In the genomic region with DNA sequence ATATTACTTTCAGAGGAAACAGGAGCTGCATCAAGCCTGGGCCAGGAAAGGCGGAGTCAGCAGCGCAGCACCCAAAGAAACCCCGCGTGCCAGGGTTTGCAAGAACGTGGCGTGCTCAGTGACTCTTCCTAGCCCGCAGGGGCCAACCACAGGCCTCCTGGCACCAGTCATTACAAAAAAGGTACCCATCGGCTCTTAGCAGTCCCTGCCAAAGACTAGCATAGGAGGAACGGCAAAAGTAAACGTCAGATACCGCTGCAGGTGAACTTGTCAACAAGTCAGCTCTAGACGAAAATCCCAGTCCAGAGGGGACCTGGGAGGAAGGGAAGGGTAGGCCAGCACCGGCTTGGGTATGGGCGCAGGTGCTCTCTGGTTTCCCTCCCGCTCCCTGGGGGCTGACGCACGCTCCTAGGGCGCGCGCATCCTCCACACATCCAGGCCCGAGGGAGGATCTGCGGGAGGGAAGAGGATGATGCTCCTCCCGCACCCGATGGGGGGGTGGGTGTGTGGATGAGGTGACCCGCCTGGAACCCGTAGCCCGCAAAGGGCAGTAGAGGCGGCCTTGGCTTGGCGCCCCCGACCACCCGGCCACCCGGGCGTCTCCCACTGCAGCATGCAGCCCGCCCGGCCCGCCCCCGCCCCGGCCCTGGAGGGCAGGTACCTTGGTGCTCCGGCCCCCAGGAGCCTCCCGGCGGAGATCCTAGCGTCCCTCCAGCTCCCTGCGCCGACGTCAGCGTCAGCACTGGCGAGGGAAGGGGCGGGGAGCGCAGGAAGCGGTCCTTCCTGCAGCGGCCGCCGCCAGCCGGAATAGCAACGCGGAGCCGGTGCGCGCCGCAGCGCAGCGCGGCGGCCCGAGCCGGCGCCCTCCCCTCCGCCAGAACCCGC, we compare ENCODE assay signal across 8 mouse cellular contexts. TPM values are rescaled to one million over a fixed set of nuclear protein-coding genes. Genes with fewer than 3 reads are reported as not detected.
DNase-seq lines count a peak whose midpoint lies in the region; ATAC-seq and TF ChIP-seq lines count a peak whose summit lies in the region.

No protein-coding gene starts in this region.

- H3K79me3 ChIP-seq in C2C12 (ENCODE audit: low read depth) = no peaks in the 10 kb centered on the region

- no peaks in the 10 kb centered on the region for H3K27me3 ChIP-seq in C2C12 (ENCODE audit: control insufficient read depth, insufficient read depth, insufficient read length)
- peaks cover 11% of the 10 kb centered on the region; the same call in 1 of the 2 replicates for H3K27me3 ChIP-seq in embryonic facial prominence, embryonic 14.5 days (replicated peaks; ENCODE audit: control insufficient read depth, insufficient read depth, low read length)
- no peaks in the 10 kb centered on the region for H3K27me3 ChIP-seq in heart, embryonic 12.5 days (replicated peaks)
- H3K27me3 ChIP-seq in kidney, embryonic 15.5 days = peaks cover 11% of the 10 kb centered on the region
- peaks cover 12% of the 10 kb centered on the region; the same call in 1 of the 2 replicates for H3K27me3 ChIP-seq in limb, embryonic 14.5 days (ENCODE audit: control insufficient read depth, insufficient read depth, low read length)
- H3K27me3 ChIP-seq in midbrain, embryonic 14.5 days (ENCODE audit: control insufficient read depth, insufficient read depth, low read length) = no peaks in the 10 kb centered on the region
- no peaks in the 10 kb centered on the region for H3K27me3 ChIP-seq in stomach, postnatal 0 days (ENCODE audit: control insufficient read depth, insufficient read depth, low read length)

- no peak for TF ChIP-seq CTCF in C2C12 (IDR thresholded peaks at IDR 0.05; ENCODE audit: control insufficient read depth, insufficient read depth, insufficient read length)
- TF ChIP-seq CTCF in stomach, postnatal 0 days (IDR thresholded peaks at IDR 0.05; ENCODE audit: low read depth) = no peak

- peak; percentile 85 to 89 for DNase-seq in adrenal gland, postnatal 36 days
- DNase-seq in embryonic facial prominence, embryonic 14.5 days (ENCODE audit: low spot score) = peak; percentile 86
- peak; percentile 62 for DNase-seq in limb, embryonic 14.5 days (ENCODE audit: low spot score)
- DNase-seq in midbrain, embryonic 14.5 days = peak; percentile 88
- DNase-seq in stomach, postnatal 0 days (ENCODE audit: low spot score) = peak; percentile 84

- peak; percentile 94 for ATAC-seq in embryonic facial prominence, embryonic 14.5 days (ENCODE audit: low read depth)
- peak; percentile 88 for ATAC-seq in heart, embryonic 12.5 days (ENCODE audit: insufficient number of reproducible peaks, low FRiP score)
- ATAC-seq in kidney, embryonic 15.5 days (replicated peaks; ENCODE audit: low FRiP score) = peak; percentile 95
- ATAC-seq in limb, embryonic 14.5 days (ENCODE audit: low FRiP score, low read depth) = peak; percentile 85
- ATAC-seq in midbrain, embryonic 14.5 days (ENCODE audit: low FRiP score, low TSS enrichment) = peak; percentile 92
- ATAC-seq in stomach, postnatal 0 days (ENCODE audit: low FRiP score, low TSS enrichment) = peak; percentile 95

- H3K4me3 ChIP-seq in C2C12 (ENCODE audit: insufficient read depth, poor library complexity, severe bottlenecking) = peak overlapping the region; percentile 49
- H3K4me3 ChIP-seq in embryonic facial prominence, embryonic 14.5 days (ENCODE audit: low read depth, low read length) = peak overlapping the region; percentile 70
- H3K4me3 ChIP-seq in heart, embryonic 12.5 days = peak overlapping the region; percentile 93
- H3K4me3 ChIP-seq in kidney, embryonic 15.5 days (replicated peaks) = peak overlapping the region; percentile 65
- H3K4me3 ChIP-seq in limb, embryonic 14.5 days (replicated peaks; ENCODE audit: low read length) = peak overlapping the region; percentile 69
- peak overlapping the region; percentile 74 for H3K4me3 ChIP-seq in midbrain, embryonic 14.5 days (replicated peaks; ENCODE audit: low read depth, low read length)
- peak overlapping the region; percentile 70 for H3K4me3 ChIP-seq in stomach, postnatal 0 days (ENCODE audit: low read depth, low read length)

- peaks cover 3% of the 10 kb centered on the region; the same call in 1 of the 2 replicates for H3K4me1 ChIP-seq in embryonic facial prominence, embryonic 14.5 days (ENCODE audit: control insufficient read depth, insufficient read depth, low read length)
- H3K4me1 ChIP-seq in heart, embryonic 12.5 days (replicated peaks) = no peaks in the 10 kb centered on the region; the same call in 1 of the 2 replicates
- H3K4me1 ChIP-seq in kidney, embryonic 15.5 days = peaks cover 10% of the 10 kb centered on the region
- H3K4me1 ChIP-seq in limb, embryonic 14.5 days (ENCODE audit: control insufficient read depth, insufficient read depth, low read length) = peaks cover 4% of the 10 kb centered on the region; the same call in 1 of the 2 replicates
- peaks cover 7% of the 10 kb centered on the region; the same call in 1 of the 2 replicates for H3K4me1 ChIP-seq in midbrain, embryonic 14.5 days (ENCODE audit: control insufficient read depth, insufficient read depth, low read length)
- H3K4me1 ChIP-seq in stomach, postnatal 0 days (replicated peaks; ENCODE audit: control insufficient read depth, insufficient read depth) = no peaks in the 10 kb centered on the region

- peak overlapping the region; percentile 81 for H3K9ac ChIP-seq in embryonic facial prominence, embryonic 14.5 days (ENCODE audit: low read depth, low read length)
- H3K9ac ChIP-seq in heart, embryonic 12.5 days = peak overlapping the region; percentile 85
- peak overlapping the region; percentile 67 for H3K9ac ChIP-seq in kidney, embryonic 15.5 days
- H3K9ac ChIP-seq in limb, embryonic 14.5 days (ENCODE audit: low read depth, low read length, severe bottlenecking) = peak overlapping the region; percentile 71
- H3K9ac ChIP-seq in midbrain, embryonic 14.5 days (replicated peaks; ENCODE audit: low read length) = peak overlapping the region; percentile 89
- H3K9ac ChIP-seq in stomach, postnatal 0 days (ENCODE audit: low read length) = peak overlapping the region; percentile 76

- H3K36me3 ChIP-seq in C2C12 (ENCODE audit: control insufficient read depth, insufficient read depth) = peaks cover 10% of the 10 kb centered on the region
- H3K36me3 ChIP-seq in embryonic facial prominence, embryonic 14.5 days (ENCODE audit: control insufficient read depth, insufficient read depth, low read length) = no peaks in the 10 kb centered on the region
- H3K36me3 ChIP-seq in heart, embryonic 12.5 days = no peaks in the 10 kb centered on the region
- no peaks in the 10 kb centered on the region for H3K36me3 ChIP-seq in kidney, embryonic 15.5 days
- H3K36me3 ChIP-seq in limb, embryonic 14.5 days (ENCODE audit: control insufficient read depth, insufficient read depth, low read length) = no peaks in the 10 kb centered on the region
- H3K36me3 ChIP-seq in midbrain, embryonic 14.5 days (ENCODE audit: control insufficient read depth, insufficient read depth, low read length) = no peaks in the 10 kb centered on the region
- no peaks in the 10 kb centered on the region for H3K36me3 ChIP-seq in stomach, postnatal 0 days (ENCODE audit: control insufficient read depth, insufficient read depth, low read length)

- H3K4me2 ChIP-seq in embryonic facial prominence, embryonic 14.5 days (ENCODE audit: low read depth, low read length) = peak overlapping the region; percentile 98
- H3K4me2 ChIP-seq in heart, embryonic 12.5 days = peak overlapping the region; percentile 91
- H3K4me2 ChIP-seq in kidney, embryonic 15.5 days = peak overlapping the region; percentile 71
- H3K4me2 ChIP-seq in limb, embryonic 14.5 days (replicated peaks; ENCODE audit: low read depth, low read length, severe bottlenecking) = peak overlapping the region; percentile 91
- H3K4me2 ChIP-seq in midbrain, embryonic 14.5 days (ENCODE audit: low read length) = peak overlapping the region; percentile 94
- peak overlapping the region; percentile 95 for H3K4me2 ChIP-seq in stomach, postnatal 0 days (replicated peaks; ENCODE audit: low read depth)

- TF ChIP-seq POLR2A in limb, embryonic 14.5 days (IDR thresholded peaks at IDR 0.05; ENCODE audit: borderline replicate concordance, extremely low read depth, insufficient read depth, insufficient read length) = no peak

- no peaks in the 10 kb centered on the region for H3K9me3 ChIP-seq in embryonic facial prominence, embryonic 14.5 days (ENCODE audit: control insufficient read depth, low read length)
- H3K9me3 ChIP-seq in heart, embryonic 12.5 days (replicated peaks) = no peaks in the 10 kb centered on the region
- no peaks in the 10 kb centered on the region for H3K9me3 ChIP-seq in kidney, embryonic 15.5 days (replicated peaks)
- H3K9me3 ChIP-seq in limb, embryonic 14.5 days (ENCODE audit: control insufficient read depth, low read length) = no peaks in the 10 kb centered on the region
- H3K9me3 ChIP-seq in midbrain, embryonic 14.5 days (ENCODE audit: control insufficient read depth, low read length) = no peaks in the 10 kb centered on the region
- H3K9me3 ChIP-seq in stomach, postnatal 0 days (ENCODE audit: control insufficient read depth, low read length) = no peaks in the 10 kb centered on the region

- H3K79me2 ChIP-seq in C2C12 (ENCODE audit: control insufficient read depth, insufficient read depth) = no peaks in the 10 kb centered on the region

- H3K27ac ChIP-seq in embryonic facial prominence, embryonic 14.5 days (replicated peaks; ENCODE audit: low read depth, low read length) = peak overlapping the region; percentile 55; the same call in 1 of the 2 replicates
- peak overlapping the region; percentile 25; the same call in 1 of the 2 replicates for H3K27ac ChIP-seq in heart, embryonic 12.5 days (ENCODE audit: poor library complexity, severe bottlenecking)
- 0 out of 2 replicates have a peak overlapping the region, but pooled peaks have one; percentile 45 for H3K27ac ChIP-seq in kidney, embryonic 15.5 days
- no peak overlapping the region for H3K27ac ChIP-seq in limb, embryonic 14.5 days (replicated peaks; ENCODE audit: low read depth, low read length)
- H3K27ac ChIP-seq in midbrain, embryonic 14.5 days (replicated peaks; ENCODE audit: low read depth, low read length) = peak overlapping the region; percentile 80
- peak overlapping the region; percentile 91 for H3K27ac ChIP-seq in stomach, postnatal 0 days (replicated peaks)

- WGBS in embryonic facial prominence, embryonic 14.5 days = 2% methylated on average over 24 of the region's 69 CpGs
- 1% methylated on average over 65 of the region's 69 CpGs for WGBS in heart, embryonic 12.5 days
- WGBS in kidney, embryonic 15.5 days = under 1% methylated on average over 56 of the region's 69 CpGs
- WGBS in limb, embryonic 14.5 days = under 1% methylated on average over 49 of the region's 69 CpGs
- 2% methylated on average over 63 of the region's 69 CpGs for WGBS in midbrain, embryonic 14.5 days
- WGBS in stomach, postnatal 0 days = 1% methylated on average over 37 of the region's 69 CpGs

- H3ac ChIP-seq in C2C12 (ENCODE audit: control insufficient read depth, insufficient read length, low read depth) = peak overlapping the region; percentile 87

- TF ChIP-seq EP300 in stomach, postnatal 0 days (optimal IDR thresholded peaks at IDR 0.05) = no peak

RNA-seq across cellular contexts. Expression of a gene that starts 0.6 kb away (rescaled TPM):
- polyA plus RNA-seq in C2C12 (2012; fragmentation: generic; extraction: Trizol) = 10.5 TPM
- 10 to 100 TPM; 36.3 to 49.9 TPM for total RNA-seq in adrenal gland, postnatal 36 days (2021)
- 16.1 and 16.3 TPM in 2 replicates for polyA plus RNA-seq in embryonic facial prominence, embryonic 14.5 days (2014; fragmentation: Nextera tagmentation; extraction: Ambion mirVana)
- 30.5 and 33.2 TPM in 2 replicates for polyA plus RNA-seq in heart, embryonic 12.5 days (2016; fragmentation: Nextera tagmentation; extraction: Ambion mirVana)
- polyA plus RNA-seq in kidney, embryonic 15.5 days (2015; fragmentation: Nextera tagmentation; extraction: Ambion mirVana) = 27.9 and 28.1 TPM in 2 replicates
- 6.4 and 7.6 TPM in 2 replicates for polyA plus RNA-seq in limb, embryonic 14.5 days (2012; rRNA removed)
- 13.7 and 14.7 TPM in 2 replicates for polyA plus RNA-seq in limb, embryonic 14.5 days (2014; fragmentation: Nextera tagmentation; extraction: Ambion mirVana)
- 59.0 and 62.6 TPM in 2 replicates for polyA plus RNA-seq in midbrain, embryonic 14.5 days (2014; fragmentation: Nextera tagmentation; extraction: Ambion mirVana)
- polyA plus RNA-seq in stomach, postnatal 0 days (2015; fragmentation: Nextera tagmentation; extraction: Ambion mirVana) = 44.7 and 46.9 TPM in 2 replicates
